ENCODE assay signal across 26 mouse cellular contexts in genomic region chr9:102961356-102962092, GRCm38 (mm10). TPM values are rescaled to one million over a fixed set of nuclear protein-coding genes. Genes with fewer than 3 reads are reported as not detected.
DNase-seq lines count a peak whose midpoint lies in the region; ATAC-seq lines count a peak whose summit lies in the region.
"Had no signal": no experiment of that assay in that cellular context is flagged by ENCODE, and none has a peak within 500 bp of the region (broad histone marks: within the 10 kb centered on the region; RNA-seq: fewer than 3 reads in every experiment).

No protein-coding gene starts in this region.

- no peaks in the 10 kb centered on the region for H3K36me3 ChIP-seq in forebrain, embryonic 10.5 days (replicated peaks)
- H3K36me3 ChIP-seq in forebrain, embryonic 16.5 days (ENCODE audit: control insufficient read depth, insufficient read depth), result no peaks in the 10 kb centered on the region
- H3K36me3 ChIP-seq in embryonic facial prominence, embryonic 10.5 days (replicated peaks), result no peaks in the 10 kb centered on the region
- H3K36me3 ChIP-seq: embryonic facial prominence, embryonic 12.5 days; forebrain, embryonic 12.5 days; heart, embryonic 12.5 days; hindbrain, embryonic 10.5 days; kidney, embryonic 15.5 days; liver, embryonic 13.5 days had no signal

- no peak overlapping the region for H3K4me2 ChIP-seq in forebrain, embryonic 16.5 days (ENCODE audit: low read length)
- H3K4me2 ChIP-seq: embryonic facial prominence, embryonic 12.5 days; forebrain, embryonic 12.5 days; heart, embryonic 12.5 days; kidney, embryonic 15.5 days; liver, embryonic 13.5 days; lung, embryonic 14.5 days had no signal

- peaks cover 22% of the 10 kb centered on the region for H3K4me1 ChIP-seq in forebrain, embryonic 10.5 days
- H3K4me1 ChIP-seq in forebrain, embryonic 16.5 days (replicated peaks; ENCODE audit: control insufficient read depth, insufficient read depth, low read length), result no peaks in the 10 kb centered on the region
- H3K4me1 ChIP-seq in embryonic facial prominence, embryonic 10.5 days, result peaks cover 34% of the 10 kb centered on the region
- H3K4me1 ChIP-seq: liver, embryonic 13.5 days had no signal

- H3K4me3 ChIP-seq in forebrain, embryonic 10.5 days, result no peak overlapping the region
- no peak overlapping the region for H3K4me3 ChIP-seq in forebrain, embryonic 16.5 days (replicated peaks; ENCODE audit: low read length)
- no peak overlapping the region for H3K4me3 ChIP-seq in embryonic facial prominence, embryonic 10.5 days
- H3K4me3 ChIP-seq: embryonic facial prominence, embryonic 12.5 days; forebrain, embryonic 12.5 days; heart, embryonic 12.5 days; hindbrain, embryonic 10.5 days; kidney, embryonic 15.5 days; liver, embryonic 13.5 days had no signal

- H3K9ac ChIP-seq in forebrain, embryonic 16.5 days (replicated peaks; ENCODE audit: low read depth, low read length), result no peak overlapping the region
- H3K9ac ChIP-seq: embryonic facial prominence, embryonic 12.5 days; forebrain, embryonic 12.5 days; heart, embryonic 12.5 days; kidney, embryonic 15.5 days; liver, embryonic 13.5 days; lung, embryonic 14.5 days had no signal

- 18% methylated on average over 8 of the region's 8 CpGs for WGBS in forebrain, embryonic 10.5 days
- WGBS in forebrain, embryonic 16.5 days, result 29% methylated on average over 8 of the region's 8 CpGs
- 19% methylated on average over 8 of the region's 8 CpGs for WGBS in embryonic facial prominence, embryonic 10.5 days

- H3K27ac ChIP-seq in forebrain, embryonic 10.5 days, result 0 out of 2 replicates have a peak overlapping the region, but pooled peaks have one; percentile 40
- no peak overlapping the region for H3K27ac ChIP-seq in forebrain, embryonic 16.5 days (ENCODE audit: low read length)
- H3K27ac ChIP-seq in embryonic facial prominence, embryonic 10.5 days (replicated peaks), result peak overlapping the region; percentile 21
- H3K27ac ChIP-seq: embryonic facial prominence, embryonic 12.5 days; forebrain, embryonic 12.5 days; hindbrain, embryonic 10.5 days; kidney, embryonic 15.5 days; liver, embryonic 13.5 days had no signal

- no peak for DNase-seq in forebrain, embryonic 10.5 days (ENCODE audit: extremely low spot score, low spot score)
- peak; percentile 11 for DNase-seq in retina, postnatal 1 day
- no peak for DNase-seq in retina, embryonic 14.5 days (ENCODE audit: low spot score)
- DNase-seq in embryonic facial prominence, embryonic 10.5 days (ENCODE audit: low spot score), result no peak
- no peak for DNase-seq in thymus, postnatal 4 days
- no peak for DNase-seq in left cerebral cortex, postnatal 36 days (ENCODE audit: low spot score in 2 of 2)
- DNase-seq: adrenal gland, postnatal 25 days; cerebellum, adult 9-11 months; heart, postnatal 10 days; kidney, adult 11 months; kidney, postnatal 36 days; layer of hippocampus, postnatal 36 days; liver, embryonic 13.5 days; lung, embryonic 14.5 days; right cerebral cortex, postnatal 14 days; thymus, postnatal 14 days had no signal

- H3K27me3 ChIP-seq in forebrain, embryonic 10.5 days (ENCODE audit: poor library complexity, severe bottlenecking), result no peaks in the 10 kb centered on the region
- no peaks in the 10 kb centered on the region for H3K27me3 ChIP-seq in forebrain, embryonic 16.5 days (replicated peaks; ENCODE audit: control insufficient read depth, insufficient read depth, low read length)
- H3K27me3 ChIP-seq in embryonic facial prominence, embryonic 10.5 days (replicated peaks; ENCODE audit: low read depth, poor library complexity, severe bottlenecking), result no peaks in the 10 kb centered on the region; the same call in 1 of the 2 replicates
- H3K27me3 ChIP-seq: embryonic facial prominence, embryonic 12.5 days; forebrain, embryonic 12.5 days; heart, embryonic 12.5 days; kidney, embryonic 15.5 days; liver, embryonic 13.5 days had no signal

- ATAC-seq in forebrain, embryonic 16.5 days, result no peak
- ATAC-seq: hindbrain, embryonic 16.5 days had no signal

- intact Hi-C loops in left cerebral cortex, postnatal 36 days (cut with DNase I), result no loop called here

- no peaks in the 10 kb centered on the region for H3K9me3 ChIP-seq in forebrain, embryonic 10.5 days
- no peaks in the 10 kb centered on the region for H3K9me3 ChIP-seq in forebrain, embryonic 16.5 days (ENCODE audit: control insufficient read depth, low read length)
- no peaks in the 10 kb centered on the region for H3K9me3 ChIP-seq in embryonic facial prominence, embryonic 10.5 days
- H3K9me3 ChIP-seq: embryonic facial prominence, embryonic 12.5 days; forebrain, embryonic 12.5 days; heart, embryonic 12.5 days; hindbrain, embryonic 10.5 days; kidney, embryonic 15.5 days; liver, embryonic 13.5 days had no signal

RNA-seq across cellular contexts. Expression of gene Slco2a1, which starts 27.0 kb away (rescaled TPM):
- 0.12 and 0.34 TPM in 2 replicates for polyA plus RNA-seq in forebrain, embryonic 10.5 days (2016; fragmentation: Nextera tagmentation; extraction: Ambion mirVana)
- polyA plus RNA-seq in forebrain, embryonic 16.5 days (2015; fragmentation: Nextera tagmentation; extraction: Ambion mirVana), result 2.5 and 3.1 TPM in 2 replicates
- 0.69 and 1.2 TPM in 2 replicates for polyA plus RNA-seq in embryonic facial prominence, embryonic 10.5 days (2016; fragmentation: Nextera tagmentation; extraction: Ambion mirVana)
- under 1 TPM; 0.63 to 0.76 TPM for total RNA-seq in left cerebral cortex, postnatal 36 days (2021)
- total RNA-seq: common myeloid progenitor, adult 5-6 weeks; megakaryocyte, adult 5-6 weeks; neutrophil, adult 5-6 weeks had no signal
